Comparison of ENCODE assay signal across 15 mouse cellular contexts in genomic region chr2:74977348-74977747, GRCm38 (mm10).
"Had no signal": no experiment of that assay in that cellular context is flagged by ENCODE, and none has a peak within 500 bp of the region (broad histone marks: within the 10 kb centered on the region; RNA-seq: fewer than 3 reads in every experiment).

No protein-coding gene starts in this region.

- DNase-seq: kidney, adult 8-10 months; kidney, postnatal 10 days; kidney, postnatal 4 days; left cerebral cortex, postnatal 4 days; lung, postnatal 14 days; midbrain, embryonic 14.5 days; right cerebral cortex, adult 18-20 months; right cerebral cortex, postnatal 25 days; thymus, postnatal 14 days had no signal

- H3K4me3 ChIP-seq: layer of hippocampus, adult 2 months; limb, embryonic 13.5 days; liver, embryonic 15.5 days; lung, embryonic 15.5 days; myocyte; neural tube, embryonic 15.5 days had no signal

- H3K36me3 ChIP-seq: limb, embryonic 13.5 days; liver, embryonic 15.5 days; lung, embryonic 15.5 days; neural tube, embryonic 15.5 days had no signal

- H3K9ac ChIP-seq: limb, embryonic 13.5 days; liver, embryonic 15.5 days; lung, embryonic 15.5 days; neural tube, embryonic 15.5 days had no signal

- H3K27ac ChIP-seq: layer of hippocampus, adult 2 months; limb, embryonic 13.5 days; liver, embryonic 15.5 days; lung, embryonic 15.5 days; neural tube, embryonic 15.5 days had no signal

- H3K4me1 ChIP-seq: liver, embryonic 15.5 days; lung, embryonic 15.5 days had no signal

- H3K27me3 ChIP-seq: liver, embryonic 15.5 days; neural tube, embryonic 15.5 days had no signal

- H3K4me2 ChIP-seq: limb, embryonic 13.5 days; liver, embryonic 15.5 days; lung, embryonic 15.5 days; neural tube, embryonic 15.5 days had no signal

- H3K9me3 ChIP-seq: limb, embryonic 13.5 days; liver, embryonic 15.5 days; lung, embryonic 15.5 days; neural tube, embryonic 15.5 days had no signal
